Mouse (Mus musculus) liver, embryonic 16.5 days (tissue): ENCODE data around the gene Gm13305. TPM values are rescaled to one million over a fixed set of nuclear protein-coding genes. Genes with fewer than 3 reads are reported as not detected.

Source experiments
- polyA plus RNA-seq: library from polyadenylated mRNA; unstranded; fragments of >200 nt; fragmentation: Nextera tagmentation; extraction: Ambion mirVana; gene quantifications from 2 replicates; pipeline ENCODE4 v1.2.1, GENCODE M21; 2015

The Gm13305 gene
- polyA plus RNA-seq, 1 experiment from 2014 or later = not detected

Other genes starting within 250 kb of the Gm13305 start
- gene Gm20878, start 227.0 kb downstream of the Gm13305 start, polyA plus RNA-seq = 0.28 TPM in 1 of 2 replicates, not detected in the other
- not detected in 2 replicates for gene Fam205a4, start 202.5 kb downstream of the Gm13305 start, polyA plus RNA-seq
- gene Gm21093, start 133.9 kb downstream of the Gm13305 start, polyA plus RNA-seq = not detected in 2 replicates
- gene Gm3893, start 77.4 kb downstream of the Gm13305 start, polyA plus RNA-seq = not detected in 2 replicates
- gene Gm13304, start 53.8 kb downstream of the Gm13305 start, polyA plus RNA-seq = 0.29 TPM in 1 of 2 replicates, not detected in the other
- gene Gm13306, start 15.2 kb downstream of the Gm13305 start, polyA plus RNA-seq = not detected in 2 replicates
- gene Gm10600, start 72.0 kb upstream of the Gm13305 start, polyA plus RNA-seq = 0.05 TPM in 1 of 2 replicates, not detected in the other
- gene Ccl21b, start 87.2 kb upstream of the Gm13305 start, polyA plus RNA-seq = not detected in 2 replicates
- not detected in 2 replicates for gene Gm21953, start 125.7 kb upstream of the Gm13305 start, polyA plus RNA-seq
- gene Fam205a3, start 149.7 kb upstream of the Gm13305 start, polyA plus RNA-seq = not detected in 2 replicates